Mouse (Mus musculus): ENCODE measurements around the gene Dock3. TPM values are rescaled to one million over a fixed set of nuclear protein-coding genes. Genes with fewer than 3 reads are reported as not detected.

Gene Dock3
- polyA plus RNA-seq, 1 experiment: 4.5 TPM

- Histone ChIP-seq H3K27me3 (ENCODE audit: control insufficient read depth, insufficient read depth, low read length, poor library complexity, severe bottlenecking) (no peaks in the 10 kb centered on the region), H3K4me3 (ENCODE audit: low read depth, low read length) (no peak overlapping the region), H3K36me3 (ENCODE audit: control insufficient read depth, insufficient read depth, low read length, poor library complexity, severe bottlenecking) (no peaks in the 10 kb centered on the region), H3K9ac (ENCODE audit: low read depth, poor library complexity, severe bottlenecking) (no peak overlapping the region), H3K9me3 (replicated peaks; ENCODE audit: control insufficient read depth, insufficient read depth, low read length, poor library complexity, severe bottlenecking) (no peaks in the 10 kb centered on the region), H3K27ac (ENCODE audit: insufficient read depth, low read length) (no peak overlapping the region), H3K4me1 (ENCODE audit: control insufficient read depth, insufficient read depth, low read length) (no peaks in the 10 kb centered on the region)
- no peak for TF ChIP-seq CTCF (IDR thresholded peaks at IDR 0.05; ENCODE audit: low read depth, low read length)
- TF ChIP-seq EP300 (IDR thresholded peaks at IDR 0.05; ENCODE audit: insufficient read depth, low read depth, low read length): no peak
- no peak for TF ChIP-seq POLR2A (IDR thresholded peaks at IDR 0.05; ENCODE audit: insufficient read depth, low read length)
These were observed 332.8 kb downstream of the Dock3 start for GRCm38 (mm10) chr9:106898901-106899300.

- H3K9ac ChIP-seq (ENCODE audit: low read depth, poor library complexity, severe bottlenecking): no peak overlapping the region
- peaks cover 23% of the 10 kb centered on the region for H3K36me3 ChIP-seq (ENCODE audit: control insufficient read depth, insufficient read depth, low read length, poor library complexity, severe bottlenecking)
- TF ChIP-seq CTCF (IDR thresholded peaks at IDR 0.05; ENCODE audit: low read depth, low read length) (no peak), POLR2A (IDR thresholded peaks at IDR 0.05; ENCODE audit: insufficient read depth, low read length) (no peak), EP300 (IDR thresholded peaks at IDR 0.05; ENCODE audit: insufficient read depth, low read depth, low read length) (no peak)
- H3K27ac ChIP-seq (ENCODE audit: insufficient read depth, low read length): no peak overlapping the region
- H3K4me1 ChIP-seq (ENCODE audit: control insufficient read depth, insufficient read depth, low read length): peaks cover 2% of the 10 kb centered on the region
- H3K27me3 ChIP-seq (ENCODE audit: control insufficient read depth, insufficient read depth, low read length, poor library complexity, severe bottlenecking): no peaks in the 10 kb centered on the region
- H3K4me3 ChIP-seq (ENCODE audit: low read depth, low read length): no peak overlapping the region
- H3K9me3 ChIP-seq (replicated peaks; ENCODE audit: control insufficient read depth, insufficient read depth, low read length, poor library complexity, severe bottlenecking): no peaks in the 10 kb centered on the region
These were observed 338.4 kb downstream of the Dock3 start for GRCm38 (mm10) chr9:106893327-106893726.

GRCm38 (mm10) chr9:106892552-106892875 lies 339.2 kb downstream of the Dock3 start:
- H3K4me1 ChIP-seq (ENCODE audit: control insufficient read depth, insufficient read depth, low read length): peaks cover 2% of the 10 kb centered on the region

GRCm38 (mm10) chr9:106891829-106892551 lies 339.7 kb downstream of the Dock3 start, which contains the start of gene Manf:
TSS of gene Manf (minus strand) at chr9:106891979.
- H3K27ac ChIP-seq (ENCODE audit: insufficient read depth, low read length): peak within 1 kb of the TSS; percentile 88
- no peaks in the 10 kb centered on the region for H3K27me3 ChIP-seq (ENCODE audit: control insufficient read depth, insufficient read depth, low read length, poor library complexity, severe bottlenecking)
- H3K4me3 ChIP-seq (ENCODE audit: low read depth, low read length): peak within 1 kb of the TSS; percentile 95
- H3K4me1 ChIP-seq (ENCODE audit: control insufficient read depth, insufficient read depth, low read length): peaks cover 2% of the 10 kb centered on the region
- peaks cover 26% of the 10 kb centered on the region for H3K36me3 ChIP-seq (ENCODE audit: control insufficient read depth, insufficient read depth, low read length, poor library complexity, severe bottlenecking)
- no peak for TF ChIP-seq CTCF (IDR thresholded peaks at IDR 0.05; ENCODE audit: low read depth, low read length)
- TF ChIP-seq POLR2A (IDR thresholded peaks at IDR 0.05; ENCODE audit: insufficient read depth, low read length): peak; percentile 86
- TF ChIP-seq EP300 (IDR thresholded peaks at IDR 0.05; ENCODE audit: insufficient read depth, low read depth, low read length): no peak
- H3K9me3 ChIP-seq (replicated peaks; ENCODE audit: control insufficient read depth, insufficient read depth, low read length, poor library complexity, severe bottlenecking): no peaks in the 10 kb centered on the region
- H3K9ac ChIP-seq (ENCODE audit: low read depth, poor library complexity, severe bottlenecking): peak within 1 kb of the TSS; percentile 89

More at GRCm38 (mm10) chr9:106892552-106892875, 339.2 kb downstream of the Dock3 start:
- H3K36me3 ChIP-seq (ENCODE audit: control insufficient read depth, insufficient read depth, low read length, poor library complexity, severe bottlenecking): peaks cover 26% of the 10 kb centered on the region
- H3K4me3 ChIP-seq (ENCODE audit: low read depth, low read length): peak overlapping the region; percentile 95
- peak overlapping the region; percentile 88 for H3K27ac ChIP-seq (ENCODE audit: insufficient read depth, low read length)
- H3K9me3 ChIP-seq (replicated peaks; ENCODE audit: control insufficient read depth, insufficient read depth, low read length, poor library complexity, severe bottlenecking): no peaks in the 10 kb centered on the region
- H3K27me3 ChIP-seq (ENCODE audit: control insufficient read depth, insufficient read depth, low read length, poor library complexity, severe bottlenecking): no peaks in the 10 kb centered on the region
- TF ChIP-seq POLR2A (IDR thresholded peaks at IDR 0.05; ENCODE audit: insufficient read depth, low read length) (no peak), EP300 (IDR thresholded peaks at IDR 0.05; ENCODE audit: insufficient read depth, low read depth, low read length) (no peak), CTCF (IDR thresholded peaks at IDR 0.05; ENCODE audit: low read depth, low read length) (no peak)
- peak overlapping the region; percentile 87 for H3K9ac ChIP-seq (ENCODE audit: low read depth, poor library complexity, severe bottlenecking)

GRCm38 (mm10) chr9:106891341-106891741 lies 340.4 kb downstream of the Dock3 start:
- no peaks in the 10 kb centered on the region for H3K9me3 ChIP-seq (replicated peaks; ENCODE audit: control insufficient read depth, insufficient read depth, low read length, poor library complexity, severe bottlenecking)
- no peak for TF ChIP-seq POLR2A (IDR thresholded peaks at IDR 0.05; ENCODE audit: insufficient read depth, low read length)
- no peak for TF ChIP-seq EP300 (IDR thresholded peaks at IDR 0.05; ENCODE audit: insufficient read depth, low read depth, low read length)
- no peak for TF ChIP-seq CTCF (IDR thresholded peaks at IDR 0.05; ENCODE audit: low read depth, low read length)
- H3K27me3 ChIP-seq (ENCODE audit: control insufficient read depth, insufficient read depth, low read length, poor library complexity, severe bottlenecking): no peaks in the 10 kb centered on the region
- no peak overlapping the region for H3K27ac ChIP-seq (ENCODE audit: insufficient read depth, low read length)
- peak overlapping the region; percentile 91 for H3K4me3 ChIP-seq (ENCODE audit: low read depth, low read length)
- peaks cover 2% of the 10 kb centered on the region for H3K4me1 ChIP-seq (ENCODE audit: control insufficient read depth, insufficient read depth, low read length)
- peak overlapping the region; percentile 89 for H3K9ac ChIP-seq (ENCODE audit: low read depth, poor library complexity, severe bottlenecking)
- peaks cover 26% of the 10 kb centered on the region for H3K36me3 ChIP-seq (ENCODE audit: control insufficient read depth, insufficient read depth, low read length, poor library complexity, severe bottlenecking)

- H3K4me1 ChIP-seq (ENCODE audit: control insufficient read depth, insufficient read depth, low read length): peaks cover 2% of the 10 kb centered on the region
- no peak overlapping the region for H3K27ac ChIP-seq (ENCODE audit: insufficient read depth, low read length)
- H3K27me3 ChIP-seq (ENCODE audit: control insufficient read depth, insufficient read depth, low read length, poor library complexity, severe bottlenecking): no peaks in the 10 kb centered on the region
- peak overlapping the region; percentile 20; the same call in 1 of the 2 replicates for H3K4me3 ChIP-seq (ENCODE audit: low read depth, low read length)
- H3K9ac ChIP-seq (ENCODE audit: low read depth, poor library complexity, severe bottlenecking): peak overlapping the region; percentile 89
- peaks cover 26% of the 10 kb centered on the region for H3K36me3 ChIP-seq (ENCODE audit: control insufficient read depth, insufficient read depth, low read length, poor library complexity, severe bottlenecking)
- TF ChIP-seq EP300 (IDR thresholded peaks at IDR 0.05; ENCODE audit: insufficient read depth, low read depth, low read length): no peak
- TF ChIP-seq CTCF (IDR thresholded peaks at IDR 0.05; ENCODE audit: low read depth, low read length): no peak
- no peak for TF ChIP-seq POLR2A (IDR thresholded peaks at IDR 0.05; ENCODE audit: insufficient read depth, low read length)
- H3K9me3 ChIP-seq (replicated peaks; ENCODE audit: control insufficient read depth, insufficient read depth, low read length, poor library complexity, severe bottlenecking): no peaks in the 10 kb centered on the region
These were observed 341.0 kb downstream of the Dock3 start for GRCm38 (mm10) chr9:106890496-106891240.

Data from ES-Bruce4 (cell line).